Mouse (Mus musculus) intestine, embryonic 16.5 days (tissue): ENCODE measurements around the gene Clrn3. TPM values are rescaled to one million over a fixed set of nuclear protein-coding genes. Genes with fewer than 3 reads are reported as not detected.
A peak's percentile ranks its signal among the peaks of the same experiment; 100 is the strongest.

ENCODE experiments used
- ATAC-seq: fragments of 200-750 bp; cut with Nextera tagmentation; 2 replicates; pipeline ENCODE4 v1.8.0; 2017; ENCODE audit warnings: moderate TSS enrichment, moderate library complexity
- H3K27ac ChIP-seq: fragments of 300-500 bp; sonication (generic); 2 replicates; pipeline ENCODE4 v1.5.1; 2014; ENCODE audit warnings: mild to moderate bottlenecking, low read length
- H3K27me3 ChIP-seq: fragments of 300-500 bp; sonication (generic); replicated peaks from 2 replicates; pipeline ENCODE4 v1.6.1; 2014; ENCODE audit warnings: low read length, control low read depth, mixed read lengths; ENCODE audit not compliant: control insufficient read depth, insufficient read depth
- H3K36me3 ChIP-seq: fragments of 300-500 bp; sonication (generic); 2 replicates; pipeline ENCODE4 v1.6.1; 2014; ENCODE audit warnings: low read length, control low read depth; ENCODE audit not compliant: control insufficient read depth, insufficient read depth
- H3K4me1 ChIP-seq: fragments of 300-500 bp; sonication (generic); 2 replicates; pipeline ENCODE4 v1.6.1; 2014; ENCODE audit warnings: low read length, control low read depth, mixed read lengths; ENCODE audit not compliant: control insufficient read depth, insufficient read depth
- H3K4me2 ChIP-seq: fragments of 300-500 bp; sonication (generic); 2 replicates; pipeline ENCODE4 v1.6.1; 2014; ENCODE audit warnings: low read depth, low read length, control low read depth
- H3K4me3 ChIP-seq: fragments of 300-500 bp; sonication (generic); 2 replicates; pipeline ENCODE4 v1.5.1; 2014; ENCODE audit warnings: mild to moderate bottlenecking, low read length
- H3K9ac ChIP-seq: fragments of 300-500 bp; sonication (generic); 2 replicates; pipeline ENCODE4 v1.6.1; 2014; ENCODE audit warnings: low read depth, low read length
- H3K9me3 ChIP-seq: fragments of 300-500 bp; sonication (generic); 2 replicates; pipeline ENCODE4 v1.6.1; 2016; ENCODE audit warnings: low read length, control low read depth; ENCODE audit not compliant: control insufficient read depth
- WGBS: fragments of 180-500 bp; shearing (Covaris S2); extraction: QIAGEN DNeasy Blood & Tissue Kit; methylation state at CpG from one replicate; pipeline ENCODE4 v1.1.7; 2014; 5-methylcytosine and 5-hydroxymethylcytosine counted together
- polyA plus RNA-seq: library from polyadenylated mRNA; unstranded; fragments of >200 nt; fragmentation: Nextera tagmentation; extraction: Ambion mirVana; gene quantifications from 2 replicates; pipeline ENCODE4 v1.2.1, GENCODE M21; 2015

Gene Clrn3
- polyA plus RNA-seq, 1 experiment from 2014 or later, result 40.3 TPM

DNA sequence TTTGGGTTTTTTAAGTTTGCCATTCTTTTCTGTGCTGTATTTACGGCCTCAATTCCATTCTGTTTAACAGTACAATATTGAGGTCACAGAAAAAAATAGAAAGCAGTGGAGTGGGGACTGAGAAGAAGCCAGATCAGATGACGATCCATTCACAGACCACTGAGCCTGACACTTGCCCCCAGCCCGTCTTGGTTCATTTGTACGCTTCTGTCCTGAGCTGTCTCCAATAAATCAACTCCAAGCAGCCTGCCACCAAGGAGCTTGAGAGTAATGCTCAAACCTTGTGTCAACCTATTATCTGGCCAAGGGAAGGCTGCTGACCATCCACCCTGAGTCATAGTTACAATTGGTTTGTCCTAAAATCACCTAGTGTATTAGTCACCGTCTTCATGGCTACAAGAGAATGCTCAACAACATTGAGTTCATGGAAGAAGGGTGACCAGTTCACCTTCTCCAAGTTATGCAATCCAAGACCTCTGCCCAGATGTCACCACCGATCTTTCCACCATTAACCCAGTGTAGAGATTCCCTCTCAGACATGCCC is 4.0 kb downstream of the Clrn3 start:
- Histone ChIP-seq H3K27ac (peak overlapping the region; percentile 46), H3K27me3 (no peaks in the 10 kb centered on the region), H3K9ac (no peak overlapping the region), H3K4me2 (peak overlapping the region; percentile 28; the same call in 1 of the 2 replicates), H3K4me1 (peaks cover 22% of the 10 kb centered on the region), H3K36me3 (no peaks in the 10 kb centered on the region), H3K9me3 (no peaks in the 10 kb centered on the region), H3K4me3 (no peak overlapping the region)
- WGBS, result 77% methylated on average over 6 of the region's 6 CpGs
- ATAC-seq, result no peak

DNA sequence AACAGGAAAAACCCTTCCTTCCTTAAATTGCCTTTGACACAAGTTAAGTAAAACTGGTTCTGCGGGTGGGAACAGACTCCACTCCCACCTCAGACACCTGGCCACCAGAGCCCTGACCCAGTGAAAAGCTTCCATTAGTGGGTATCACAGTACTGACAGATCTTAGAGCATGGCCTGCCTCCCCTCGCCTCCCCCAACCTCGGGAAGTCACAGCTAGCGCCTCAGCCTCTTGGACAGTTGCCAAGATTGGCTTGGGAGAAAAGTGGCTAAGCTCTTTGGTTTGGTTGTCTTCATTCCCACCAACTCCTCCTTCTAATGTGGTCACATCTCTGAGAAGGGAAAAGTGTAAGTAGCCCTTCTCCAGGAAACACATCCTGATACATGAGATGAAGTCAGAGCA is 4.5 kb downstream of the Clrn3 start:
- Histone ChIP-seq H3K4me2 (peak overlapping the region; percentile 28; the same call in 1 of the 2 replicates), H3K9me3 (no peaks in the 10 kb centered on the region), H3K9ac (no peak overlapping the region), H3K4me1 (peaks cover 22% of the 10 kb centered on the region), H3K27ac (peak overlapping the region; percentile 46), H3K27me3 (no peaks in the 10 kb centered on the region), H3K4me3 (no peak overlapping the region), H3K36me3 (no peaks in the 10 kb centered on the region)
- WGBS, result 25% methylated on average over 4 of the region's 4 CpGs
- no peak for ATAC-seq

DNA sequence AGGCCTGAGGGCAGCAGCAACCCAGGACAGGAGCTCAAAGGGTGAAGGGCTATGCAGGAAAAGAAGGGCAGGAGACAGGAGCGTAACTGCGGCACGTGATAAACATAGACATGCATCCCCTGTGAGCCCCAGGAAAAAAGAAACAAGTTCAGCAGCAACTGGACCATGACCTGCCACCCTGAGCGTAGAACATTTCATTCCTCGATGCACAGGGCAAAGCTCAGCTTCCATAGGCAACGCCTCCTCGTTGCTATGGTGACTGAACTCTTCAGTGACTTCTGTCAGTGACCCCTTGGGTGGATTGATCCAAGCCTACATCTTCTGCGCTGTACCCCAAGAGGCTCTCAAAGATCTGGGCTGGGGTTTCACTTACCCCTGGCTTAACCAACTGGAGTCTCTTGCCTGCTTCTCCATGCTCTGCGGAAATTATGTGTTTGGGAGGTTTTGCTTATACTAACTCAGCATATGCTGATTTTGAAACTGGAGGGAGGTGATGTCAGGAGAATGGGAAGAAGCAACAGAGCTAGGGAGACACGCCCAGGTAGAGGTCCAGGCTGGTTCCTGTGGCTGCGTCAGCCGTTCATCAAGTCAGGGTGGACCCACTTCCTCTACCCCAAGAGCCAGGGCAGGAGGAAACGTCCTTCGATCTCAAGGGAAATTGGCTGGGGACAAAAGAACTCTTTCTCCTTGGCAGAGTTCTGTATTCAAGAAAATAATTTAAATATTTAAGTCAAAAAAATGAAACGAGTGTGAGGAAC is 6.5 kb downstream of the Clrn3 start:
- Histone ChIP-seq H3K36me3 (no peaks in the 10 kb centered on the region), H3K4me1 (peaks cover 22% of the 10 kb centered on the region), H3K27me3 (no peaks in the 10 kb centered on the region), H3K4me3 (no peak overlapping the region; the same call in 1 of the 2 replicates), H3K9me3 (no peaks in the 10 kb centered on the region), H3K9ac (no peak overlapping the region), H3K4me2 (peak overlapping the region; percentile 22), H3K27ac (peak overlapping the region; percentile 60)
- 58% methylated on average over 15 of the region's 15 CpGs for WGBS
- ATAC-seq, result peak; percentile 92

GRCm38 (mm10) chr7:135520241-135520640 is 8.2 kb downstream of the Clrn3 start:
- 80% methylated on average over 5 of the region's 5 CpGs for WGBS

DNA sequence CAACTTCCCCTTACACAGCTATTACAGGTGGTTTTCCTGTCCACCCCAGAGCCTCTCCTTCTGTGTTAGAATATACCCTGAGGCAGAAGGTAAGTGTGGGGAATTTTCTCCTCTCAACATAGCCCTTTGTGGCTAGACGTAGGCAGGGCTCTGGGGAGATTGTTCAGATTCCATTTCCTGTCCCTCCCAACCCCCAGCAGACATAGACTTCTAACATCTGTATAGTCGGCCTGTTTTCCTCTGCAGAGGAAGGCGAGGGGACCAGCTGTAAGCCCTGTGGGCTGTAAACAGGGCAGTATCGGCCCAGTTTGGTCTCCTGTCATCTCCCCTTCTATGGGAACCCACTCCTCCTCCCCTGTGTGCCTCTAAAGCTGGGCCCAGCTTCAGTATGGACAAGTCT is 11.3 kb downstream of the Clrn3 start:
- H3K9me3 ChIP-seq, result no peaks in the 10 kb centered on the region
- H3K4me2 ChIP-seq, result no peak overlapping the region
- H3K4me1 ChIP-seq, result peaks cover 4% of the 10 kb centered on the region; the same call in 1 of the 2 replicates
- H3K36me3 ChIP-seq, result peaks cover 3% of the 10 kb centered on the region; the same call in 1 of the 2 replicates
- no peak overlapping the region for H3K27ac ChIP-seq
- no peak overlapping the region for H3K9ac ChIP-seq
- no peak for ATAC-seq
- 52% methylated on average over 4 of the region's 4 CpGs for WGBS
- no peaks in the 10 kb centered on the region for H3K27me3 ChIP-seq
- no peak overlapping the region for H3K4me3 ChIP-seq

More at GRCm38 (mm10) chr7:135520241-135520640, 8.2 kb downstream of the Clrn3 start:
- peaks cover 2% of the 10 kb centered on the region; the same call in 1 of the 2 replicates for H3K36me3 ChIP-seq
- H3K9me3 ChIP-seq, result no peaks in the 10 kb centered on the region
- no peak overlapping the region for H3K9ac ChIP-seq
- no peak overlapping the region for H3K27ac ChIP-seq
- no peak overlapping the region for H3K4me3 ChIP-seq
- no peak for ATAC-seq
- peaks cover 22% of the 10 kb centered on the region for H3K4me1 ChIP-seq
- H3K4me2 ChIP-seq, result no peak overlapping the region
- no peaks in the 10 kb centered on the region for H3K27me3 ChIP-seq

DNA sequence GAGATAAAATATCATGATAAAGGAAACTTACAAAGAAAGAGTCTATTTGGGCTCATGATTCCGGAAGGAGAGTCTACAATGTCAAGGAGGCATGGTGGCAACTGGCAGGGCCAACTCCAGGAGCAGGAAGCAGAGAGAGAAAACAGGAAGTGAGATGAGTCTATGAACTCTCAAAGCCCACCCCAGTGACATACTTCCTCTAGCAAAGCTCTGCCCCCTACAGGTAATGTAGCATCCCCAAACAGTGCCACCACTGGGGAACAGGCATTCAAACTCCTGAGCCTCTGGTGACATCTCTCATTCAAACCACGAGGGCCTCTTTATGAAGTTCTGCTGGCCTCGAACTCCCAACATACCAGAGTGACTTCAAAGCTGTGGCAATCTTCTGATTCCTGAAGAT is 16.7 kb downstream of the Clrn3 start:
- Histone ChIP-seq H3K4me2 (no peak overlapping the region), H3K36me3 (peaks cover 3% of the 10 kb centered on the region; the same call in 1 of the 2 replicates)
- WGBS, result 85% methylated on average over 3 of the region's 3 CpGs

DNA sequence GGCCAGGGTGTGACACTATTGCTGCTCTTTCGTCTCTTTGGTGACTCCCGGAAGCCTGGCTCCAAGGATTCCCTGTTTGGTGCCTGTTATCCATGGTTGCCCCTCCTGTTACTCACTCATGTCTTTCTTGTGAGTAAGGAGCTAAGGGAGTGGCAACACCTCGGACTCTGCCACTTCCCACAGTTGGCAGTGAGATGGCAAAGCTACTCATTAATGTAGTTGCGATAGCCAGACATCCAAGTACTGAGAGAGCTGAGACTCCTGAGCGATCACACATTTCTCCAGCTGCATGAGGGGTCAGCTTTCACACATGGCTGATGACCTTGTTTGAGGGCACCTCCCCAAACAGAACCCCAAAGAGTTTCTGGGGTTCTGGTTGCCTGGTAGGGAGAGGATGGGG is 18.0 kb downstream of the Clrn3 start:
- no peaks in the 10 kb centered on the region for H3K27me3 ChIP-seq
- no peak overlapping the region for H3K4me3 ChIP-seq
- no peak for ATAC-seq
- no peaks in the 10 kb centered on the region for H3K9me3 ChIP-seq
- peaks cover 14% of the 10 kb centered on the region for H3K4me1 ChIP-seq
- no peak overlapping the region for H3K4me2 ChIP-seq
- peaks cover 3% of the 10 kb centered on the region; the same call in 1 of the 2 replicates for H3K36me3 ChIP-seq
- peak overlapping the region; percentile 52 for H3K27ac ChIP-seq
- H3K9ac ChIP-seq, result no peak overlapping the region
- WGBS, result 81% methylated on average over 5 of the region's 5 CpGs

More for the DNA sequence above, 16.7 kb downstream of the Clrn3 start:
- Histone ChIP-seq H3K4me1 (peaks cover 14% of the 10 kb centered on the region), H3K27me3 (no peaks in the 10 kb centered on the region), H3K9ac (no peak overlapping the region), H3K9me3 (no peaks in the 10 kb centered on the region), H3K27ac (no peak overlapping the region), H3K4me3 (no peak overlapping the region)
- no peak for ATAC-seq

GRCm38 (mm10) chr7:135509272-135509671 is 19.2 kb downstream of the Clrn3 start:
- WGBS, result 55% methylated on average over 3 of the region's 3 CpGs

GRCm38 (mm10) chr7:135508602-135509001 is 19.9 kb downstream of the Clrn3 start:
- Histone ChIP-seq H3K9ac (no peak overlapping the region), H3K36me3 (no peaks in the 10 kb centered on the region), H3K9me3 (no peaks in the 10 kb centered on the region), H3K27ac (peak overlapping the region; percentile 80), H3K4me1 (peaks cover 14% of the 10 kb centered on the region), H3K27me3 (no peaks in the 10 kb centered on the region), H3K4me2 (no peak overlapping the region), H3K4me3 (no peak overlapping the region)
- ATAC-seq, result no peak
- 81% methylated on average over 4 of the region's 4 CpGs for WGBS

More at GRCm38 (mm10) chr7:135509272-135509671, 19.2 kb downstream of the Clrn3 start:
- Histone ChIP-seq H3K27ac (peak overlapping the region; percentile 80), H3K4me1 (peaks cover 14% of the 10 kb centered on the region), H3K36me3 (no peaks in the 10 kb centered on the region), H3K9me3 (no peaks in the 10 kb centered on the region), H3K27me3 (no peaks in the 10 kb centered on the region), H3K4me3 (no peak overlapping the region), H3K9ac (no peak overlapping the region), H3K4me2 (peak overlapping the region; percentile 7; the same call in 1 of the 2 replicates)
- ATAC-seq, result peak; percentile 100
